In genomic region chr7:141477578-141478269, GRCm38 (mm10) we compare ENCODE assay signal across 10 mouse cellular contexts. TPM values are rescaled to one million over a fixed set of nuclear protein-coding genes. Genes with fewer than 3 reads are reported as not detected.
DNase-seq lines count a peak whose midpoint lies in the region; ATAC-seq and TF ChIP-seq lines count a peak whose summit lies in the region.
"Had no signal": no experiment of that assay in that cellular context is flagged by ENCODE, and none has a peak within 500 bp of the region (broad histone marks: within the 10 kb centered on the region; RNA-seq: fewer than 3 reads in every experiment).

No protein-coding gene starts in this region.

- peaks cover 14% of the 10 kb centered on the region for H3K27me3 ChIP-seq in spleen, adult 2 months (ENCODE audit: control insufficient read depth, insufficient read depth, low read length)
- peaks cover 22% of the 10 kb centered on the region for H3K27me3 ChIP-seq in limb, embryonic 13.5 days
- no peaks in the 10 kb centered on the region for H3K27me3 ChIP-seq in stomach, postnatal 0 days (ENCODE audit: control insufficient read depth, insufficient read depth, low read length)

- H3K4me2 ChIP-seq in limb, embryonic 13.5 days (replicated peaks) = peak overlapping the region; percentile 95
- H3K4me2 ChIP-seq in stomach, postnatal 0 days (replicated peaks; ENCODE audit: low read depth) = peak overlapping the region; percentile 90

- TF ChIP-seq EP300 in stomach, postnatal 0 days (optimal IDR thresholded peaks at IDR 0.05) = no peak

- peak; percentile 17 for DNase-seq in gastrocnemius, adult 2 months
- no peak for DNase-seq in gastrocnemius, postnatal 36 days
- no peak for DNase-seq in spleen, adult 2 months (ENCODE audit: low read depth in 1 of 2, low spot score in 2 of 2)
- no peak for DNase-seq in spleen, adult 18-20 months
- DNase-seq in stomach, postnatal 0 days (ENCODE audit: low spot score) = no peak
- no peak for DNase-seq in urinary bladder, adult 2 months (ENCODE audit: low spot score)
- DNase-seq in spleen, postnatal 10 days (ENCODE audit: low spot score in 2 of 2) = no peak

- no peak for TF ChIP-seq CTCF in gastrocnemius, adult 2 months (IDR thresholded peaks at IDR 0.05)
- TF ChIP-seq CTCF in spleen, adult 2 months (IDR thresholded peaks at IDR 0.05; ENCODE audit: extremely low read depth, insufficient read depth, insufficient read length, insufficient replicate concordance) = no peak
- TF ChIP-seq CTCF in stomach, postnatal 0 days (IDR thresholded peaks at IDR 0.05; ENCODE audit: low read depth) = no peak

- H3K9ac ChIP-seq in limb, embryonic 13.5 days = peak overlapping the region; percentile 45; the same call in 1 of the 2 replicates
- peak overlapping the region; percentile 43; the same call in 1 of the 2 replicates for H3K9ac ChIP-seq in stomach, postnatal 0 days (ENCODE audit: low read length)
- H3K9ac ChIP-seq: hindbrain, embryonic 15.5 days; midbrain, embryonic 13.5 days had no signal

- H3K4me3 ChIP-seq in gastrocnemius, adult 2 months = peak overlapping the region; percentile 97
- H3K4me3 ChIP-seq in spleen, adult 2 months (ENCODE audit: extremely low read depth, insufficient read depth, insufficient read length) = no peak overlapping the region
- peak overlapping the region; percentile 78; the same call in 1 of the 2 replicates for H3K4me3 ChIP-seq in limb, embryonic 13.5 days
- H3K4me3 ChIP-seq in stomach, postnatal 0 days (ENCODE audit: low read depth, low read length) = no peak overlapping the region
- H3K4me3 ChIP-seq: hindbrain, embryonic 15.5 days; midbrain, embryonic 13.5 days had no signal

- no peak for TF ChIP-seq POLR2A in spleen, adult 2 months (IDR thresholded peaks at IDR 0.05; ENCODE audit: low read depth, low read length)

- H3K36me3 ChIP-seq in spleen, adult 2 months (ENCODE audit: control insufficient read depth, insufficient read depth, low read length) = no peaks in the 10 kb centered on the region
- H3K36me3 ChIP-seq in limb, embryonic 13.5 days = peaks cover 2% of the 10 kb centered on the region
- no peaks in the 10 kb centered on the region for H3K36me3 ChIP-seq in stomach, postnatal 0 days (ENCODE audit: control insufficient read depth, insufficient read depth, low read length)

- H3K9me3 ChIP-seq in limb, embryonic 13.5 days = no peaks in the 10 kb centered on the region
- no peaks in the 10 kb centered on the region for H3K9me3 ChIP-seq in stomach, postnatal 0 days (ENCODE audit: control insufficient read depth, low read length)
- H3K9me3 ChIP-seq: hindbrain, embryonic 15.5 days; midbrain, embryonic 13.5 days had no signal

- intact Hi-C loops in gastrocnemius, adult 2 months (cut with DNase I) = no loop called here
- intact Hi-C loops in gastrocnemius, postnatal 36 days (cut with DNase I) = no loop called here

- H3K27ac ChIP-seq in gastrocnemius, adult 2 months = peak overlapping the region; percentile 98
- peak overlapping the region; percentile 91; the same call in 1 of the 2 replicates for H3K27ac ChIP-seq in spleen, adult 2 months (ENCODE audit: insufficient read depth, low read length)
- H3K27ac ChIP-seq in limb, embryonic 13.5 days = peak overlapping the region; percentile 92
- H3K27ac ChIP-seq in stomach, postnatal 0 days (replicated peaks) = peak overlapping the region; percentile 87
- H3K27ac ChIP-seq: midbrain, embryonic 13.5 days had no signal

- peak; percentile 6; the same call in 1 of the 2 replicates for ATAC-seq in limb, embryonic 13.5 days (ENCODE audit: low FRiP score, low read depth)
- ATAC-seq in stomach, postnatal 0 days (ENCODE audit: low FRiP score, low TSS enrichment) = no peak
- ATAC-seq: midbrain, embryonic 13.5 days had no signal

- WGBS in spleen, adult 2 months = 9% methylated on average over 4 of the region's 4 CpGs
- 53% methylated on average over 4 of the region's 4 CpGs for WGBS in limb, embryonic 13.5 days
- 21% methylated on average over 4 of the region's 4 CpGs for WGBS in stomach, postnatal 0 days

- peaks cover 23% of the 10 kb centered on the region for H3K4me1 ChIP-seq in spleen, adult 2 months (ENCODE audit: control insufficient read depth, insufficient read depth, insufficient read length)
- H3K4me1 ChIP-seq in limb, embryonic 13.5 days = peaks cover 63% of the 10 kb centered on the region
- peaks cover 22% of the 10 kb centered on the region for H3K4me1 ChIP-seq in stomach, postnatal 0 days (replicated peaks; ENCODE audit: control insufficient read depth, insufficient read depth)

RNA-seq across cellular contexts. Expression of gene Tspan4, which starts 2.7 kb away (rescaled TPM):
- total RNA-seq in gastrocnemius, adult 2 months (2021) = 1 to 10 TPM; 7.6 to 8.2 TPM
- total RNA-seq in gastrocnemius, postnatal 36 days (2021) = 10 to 100 TPM in 1 of 2 experiments, 1 to 10 TPM in 1; 7.2 to 14.1 TPM
- polyA plus RNA-seq in spleen, adult 2 months (2012; rRNA removed) = 97.6 and 109 TPM in 2 replicates
- polyA plus RNA-seq in limb, embryonic 13.5 days (2015; fragmentation: Nextera tagmentation; extraction: Ambion mirVana) = 70.5 and 71.2 TPM in 2 replicates
- polyA plus RNA-seq in stomach, postnatal 0 days (2015; fragmentation: Nextera tagmentation; extraction: Ambion mirVana) = 56.9 and 58.7 TPM in 2 replicates
- polyA plus RNA-seq in urinary bladder, adult 2 months (2012; rRNA removed) = 161 and 196 TPM in 2 replicates

RNA-seq across cellular contexts. Expression of gene Polr2l, which starts 2.8 kb away (rescaled TPM):
- total RNA-seq in gastrocnemius, adult 2 months (2021) = 10 to 100 TPM; 55.5 to 58.8 TPM
- 10 to 100 TPM; 53.1 to 58.7 TPM for total RNA-seq in gastrocnemius, postnatal 36 days (2021)
- polyA plus RNA-seq in spleen, adult 2 months (2012; rRNA removed) = 20.5 and 23.5 TPM in 2 replicates
- polyA plus RNA-seq in limb, embryonic 13.5 days (2015; fragmentation: Nextera tagmentation; extraction: Ambion mirVana) = 63.4 and 64.3 TPM in 2 replicates
- 53.4 and 60.2 TPM in 2 replicates for polyA plus RNA-seq in stomach, postnatal 0 days (2015; fragmentation: Nextera tagmentation; extraction: Ambion mirVana)
- 41.8 and 48.1 TPM in 2 replicates for polyA plus RNA-seq in urinary bladder, adult 2 months (2012; rRNA removed)

RNA-seq across cellular contexts. Expression of gene Cd151, which starts 10.5 kb away (rescaled TPM):
- 10 to 100 TPM; 83.2 to 90.2 TPM for total RNA-seq in gastrocnemius, adult 2 months (2021)
- total RNA-seq in gastrocnemius, postnatal 36 days (2021) = 10 to 100 TPM; 65.6 to 83.2 TPM
- 89.5 and 114 TPM in 2 replicates for polyA plus RNA-seq in spleen, adult 2 months (2012; rRNA removed)
- 12.6 and 14.6 TPM in 2 replicates for polyA plus RNA-seq in limb, embryonic 13.5 days (2015; fragmentation: Nextera tagmentation; extraction: Ambion mirVana)
- polyA plus RNA-seq in stomach, postnatal 0 days (2015; fragmentation: Nextera tagmentation; extraction: Ambion mirVana) = 22.6 and 27.5 TPM in 2 replicates
- 280 and 288 TPM in 2 replicates for polyA plus RNA-seq in urinary bladder, adult 2 months (2012; rRNA removed)

RNA-seq across cellular contexts. Expression of gene Cracr2b, which starts 16.8 kb away (rescaled TPM):
- 1 to 10 TPM; 6.1 to 6.3 TPM for total RNA-seq in gastrocnemius, adult 2 months (2021)
- 1 to 10 TPM; 6.3 to 7.4 TPM for total RNA-seq in gastrocnemius, postnatal 36 days (2021)
- polyA plus RNA-seq in spleen, adult 2 months (2012; rRNA removed) = 14.4 and 17.7 TPM in 2 replicates
- 13.5 and 14.3 TPM in 2 replicates for polyA plus RNA-seq in limb, embryonic 13.5 days (2015; fragmentation: Nextera tagmentation; extraction: Ambion mirVana)
- polyA plus RNA-seq in stomach, postnatal 0 days (2015; fragmentation: Nextera tagmentation; extraction: Ambion mirVana) = 20.8 and 23.5 TPM in 2 replicates
- 24.0 and 25.8 TPM in 2 replicates for polyA plus RNA-seq in urinary bladder, adult 2 months (2012; rRNA removed)

RNA-seq across cellular contexts. Expression of gene Pnpla2, which starts 22.7 kb away (rescaled TPM):
- total RNA-seq in gastrocnemius, adult 2 months (2021) = 100 to 1,000 TPM; 345 to 348 TPM
- 100 to 1,000 TPM; 306 to 361 TPM for total RNA-seq in gastrocnemius, postnatal 36 days (2021)
- polyA plus RNA-seq in spleen, adult 2 months (2012; rRNA removed) = 87.3 and 106 TPM in 2 replicates
- 13.9 and 14.7 TPM in 2 replicates for polyA plus RNA-seq in limb, embryonic 13.5 days (2015; fragmentation: Nextera tagmentation; extraction: Ambion mirVana)
- 82.1 and 88.0 TPM in 2 replicates for polyA plus RNA-seq in stomach, postnatal 0 days (2015; fragmentation: Nextera tagmentation; extraction: Ambion mirVana)
- 108 and 133 TPM in 2 replicates for polyA plus RNA-seq in urinary bladder, adult 2 months (2012; rRNA removed)

Comparison
In these comparisons a context has a peak if more than half of its experiments do, and no peak if none do; other contexts are left out.
1. H3K4me3 ChIP-seq: peak in gastrocnemius, adult 2 months (single experiment) and limb, embryonic 13.5 days (single experiment); none in spleen, adult 2 months (single experiment) and stomach, postnatal 0 days (single experiment).
2. Peak in every context shown above with its lines, with median percentiles within 50 percentile points of each other: H3K27ac ChIP-seq.